Mouse (Mus musculus): Measurements from ENCODE around the gene Pcp2. TPM values are rescaled to one million over a fixed set of nuclear protein-coding genes. Genes with fewer than 3 reads are reported as not detected.

Gene Pcp2
- total RNA-seq, 4 experiments from 2014 or later: not detected

Other genes starting within 250 kb of the Pcp2 start
- 10 to 100 TPM; 38.5 to 56.8 (median 45.3) TPM for gene Arhgef18, start 232.5 kb downstream of the Pcp2 start, total RNA-seq (2022)
- 1 to 10 TPM in 2 of 4 experiments, under 1 TPM in 2; 0.70 to 2.1 (median 1.1) TPM for gene Pex11g, start 157.9 kb downstream of the Pcp2 start, total RNA-seq (2022)
- gene Tex45, start 154.7 kb downstream of the Pcp2 start, total RNA-seq (2022): under 1 TPM in 2 of 4 experiments, not detected in 2; 0.49 to 0.52 TPM
- gene Zfp358, start 132.4 kb downstream of the Pcp2 start, total RNA-seq (2022): 10 to 100 TPM; 27.6 to 32.1 (median 28.0) TPM
- 10 to 100 TPM; 83.5 to 97.9 (median 89.6) TPM for gene Mcoln1, start 125.1 kb downstream of the Pcp2 start, total RNA-seq (2022)
- 100 to 1,000 TPM in 1 of 4 experiments, 10 to 100 TPM in 3; 66.7 to 102 (median 88.9) TPM for gene Pnpla6, start 110.2 kb downstream of the Pcp2 start, total RNA-seq (2022)
- gene C330021F23Rik, start 57.6 kb downstream of the Pcp2 start, total RNA-seq (2022): under 1 TPM in 1 of 4 experiments, not detected in 3; 0.56 TPM
- gene Camsap3, start 38.3 kb downstream of the Pcp2 start, total RNA-seq (2022): 10 to 100 TPM; 31.9 to 34.0 (median 32.6) TPM
- gene Xab2, start 4.2 kb downstream of the Pcp2 start, total RNA-seq (2022): 10 to 100 TPM; 39.1 to 45.9 (median 41.4) TPM
- 100 to 1,000 TPM in 1 of 4 experiments, 10 to 100 TPM in 3; 42.2 to 100 (median 80.9) TPM for gene Pet100, start 4.0 kb downstream of the Pcp2 start, total RNA-seq (2022)
- gene Stxbp2, start 5.4 kb upstream of the Pcp2 start, total RNA-seq (2022): 10 to 100 TPM; 59.8 to 87.1 (median 69.4) TPM
- 1 to 10 TPM in 1 of 4 experiments, under 1 TPM in 3; 0.61 to 1.3 (median 0.75) TPM for gene Retn, start 30.2 kb upstream of the Pcp2 start, total RNA-seq (2022)
- under 1 TPM in 2 of 4 experiments, not detected in 2; 0.25 to 0.31 TPM for gene Mcemp1, start 40.2 kb upstream of the Pcp2 start, total RNA-seq (2022)
- gene Fcor, start 46.8 kb upstream of the Pcp2 start, total RNA-seq (2022): 10 to 100 TPM in 3 of 4 experiments, 1 to 10 TPM in 1; 9.9 to 18.1 (median 14.7) TPM
- 10 to 100 TPM; 26.3 to 31.4 (median 28.6) TPM for gene Trappc5, start 50.8 kb upstream of the Pcp2 start, total RNA-seq (2022)
- not detected for gene Fcer2a, start 68.6 kb upstream of the Pcp2 start, total RNA-seq (2022)
- gene Clec4g, start 95.1 kb upstream of the Pcp2 start, total RNA-seq (2022): not detected
- gene Cd209a, start 123.4 kb upstream of the Pcp2 start, total RNA-seq (2022): 1 to 10 TPM in 1 of 4 experiments, under 1 TPM in 1, not detected in 2; 0.34 to 1.1 TPM
- not detected for gene Cd209e, start 228.8 kb upstream of the Pcp2 start, total RNA-seq (2022)

All from layer of hippocampus, adult 8-10 months (tissue).